Mouse (Mus musculus): ENCODE results near the gene Prl8a9. TPM values are rescaled to one million over a fixed set of nuclear protein-coding genes. Genes with fewer than 3 reads are reported as not detected.

The Prl8a9 gene
- not detected for polyA plus RNA-seq (2014; fragmentation: Illumina TruSeq; extraction: RNeasy Lipid Tissue Mini Kit (QIAGEN cat#74804); ENCODE audit: low read depth, low replicate concordance)

DNA sequence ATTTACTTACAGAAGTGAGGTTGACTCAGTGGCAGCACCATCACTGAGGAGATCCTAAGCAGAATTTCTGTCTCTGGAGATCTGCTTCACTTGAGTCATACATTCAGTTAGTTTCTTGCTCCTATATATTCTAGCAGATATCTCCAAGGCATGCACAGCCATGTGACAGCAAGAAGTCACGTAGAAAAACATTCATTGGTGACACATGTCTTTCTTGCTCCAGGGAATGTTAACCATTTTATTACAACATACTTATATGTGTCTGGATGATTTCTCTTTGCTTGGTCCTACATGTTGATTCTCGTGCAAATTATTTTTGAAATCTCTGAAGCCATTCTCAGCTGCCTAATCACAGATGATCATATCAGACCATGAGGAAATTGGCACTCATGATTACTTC lies at the start of gene Prl8a9:
Prl8a9 (minus strand) TSS at position 101 of the 400 bp plus-strand sequence.

DNA sequence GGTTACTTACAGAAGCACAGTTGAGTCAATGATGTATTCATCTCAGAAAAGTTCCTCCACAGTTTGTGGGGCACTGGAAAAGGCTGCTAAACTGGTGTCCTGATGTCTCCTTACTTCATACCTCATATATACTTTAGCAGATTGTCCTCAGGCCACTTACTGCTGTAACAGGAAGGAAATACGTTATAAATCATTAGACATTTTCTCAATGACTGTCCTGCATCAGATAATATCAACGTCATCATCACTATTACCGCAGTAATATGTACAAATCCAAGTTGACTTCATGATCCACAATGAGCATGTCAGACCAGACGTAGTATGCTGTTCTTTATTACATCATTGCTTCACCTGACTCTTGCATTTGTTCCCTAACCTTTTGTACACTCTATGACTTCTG lies 46.1 kb upstream of the Prl8a9 start, which contains the start of gene Prl7b1:
Prl7b1 (minus strand) TSS at position 101 of the 400 bp plus-strand sequence.

DNA sequence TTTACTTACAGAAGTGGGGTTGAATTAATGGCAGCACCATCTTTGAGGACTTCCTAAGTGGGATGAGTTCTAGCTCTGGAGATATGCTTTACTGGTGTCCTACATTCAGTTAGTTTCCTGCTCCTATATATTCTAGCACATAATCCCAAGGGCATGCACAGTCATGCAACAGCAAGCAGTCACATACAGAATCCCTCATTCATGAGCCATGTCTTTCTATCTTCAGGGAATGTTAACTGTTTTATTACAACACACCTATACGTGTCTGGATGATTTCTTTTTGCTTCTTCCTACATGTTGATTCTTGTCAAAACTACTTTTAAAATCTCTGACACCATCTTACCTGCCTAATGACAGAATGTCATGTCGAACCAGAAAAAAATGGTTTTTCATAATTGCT lies 17.7 kb upstream of the Prl8a9 start, which contains the start of gene Prl8a1:
Prl8a1 (minus strand) TSS at position 101 of the 400 bp plus-strand sequence.

DNA sequence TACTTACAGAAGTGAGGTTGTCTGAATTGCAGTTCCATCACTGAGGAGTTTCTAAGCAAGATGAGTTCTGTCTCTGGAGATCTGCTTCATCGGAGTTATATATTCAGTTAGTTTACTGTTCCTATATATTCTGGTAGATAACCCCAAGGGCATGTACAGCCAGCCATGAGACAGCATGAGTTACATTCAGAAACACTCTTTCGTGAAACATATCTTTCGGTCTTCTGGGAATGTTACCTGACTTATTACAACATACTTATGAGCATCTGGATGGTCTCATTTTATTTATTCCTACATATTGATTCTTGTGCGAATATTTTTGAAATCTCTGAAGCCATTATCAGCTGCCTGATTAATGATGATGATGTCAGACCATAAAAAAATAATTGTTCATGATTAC lies 51.3 kb downstream of the Prl8a9 start, which contains the start of gene Prl8a8:
Prl8a8 (minus strand) TSS at position 101 of the 400 bp plus-strand sequence.

Other genes with a start within 250 kb of the Prl8a9 start
- 43.7 TPM for gene Prl8a2, start 218.9 kb downstream of the Prl8a9 start, polyA plus RNA-seq (2014; fragmentation: Illumina TruSeq; extraction: RNeasy Lipid Tissue Mini Kit (QIAGEN cat#74804); ENCODE audit: low read depth, low replicate concordance)
- gene Prl2b1, start 173.8 kb downstream of the Prl8a9 start, polyA plus RNA-seq (2014; fragmentation: Illumina TruSeq; extraction: RNeasy Lipid Tissue Mini Kit (QIAGEN cat#74804); ENCODE audit: low read depth, low replicate concordance) = not detected
- gene Prl8a6, start 125.9 kb downstream of the Prl8a9 start, polyA plus RNA-seq (2014; fragmentation: Illumina TruSeq; extraction: RNeasy Lipid Tissue Mini Kit (QIAGEN cat#74804); ENCODE audit: low read depth, low replicate concordance) = not detected
- not detected for gene Prl8a8, start 51.4 kb downstream of the Prl8a9 start, polyA plus RNA-seq (2014; fragmentation: Illumina TruSeq; extraction: RNeasy Lipid Tissue Mini Kit (QIAGEN cat#74804); ENCODE audit: low read depth, low replicate concordance)
- not detected for gene Prl8a1, start 17.6 kb upstream of the Prl8a9 start, polyA plus RNA-seq (2014; fragmentation: Illumina TruSeq; extraction: RNeasy Lipid Tissue Mini Kit (QIAGEN cat#74804); ENCODE audit: low read depth, low replicate concordance)
- not detected for gene Prl7b1, start 46.0 kb upstream of the Prl8a9 start, polyA plus RNA-seq (2014; fragmentation: Illumina TruSeq; extraction: RNeasy Lipid Tissue Mini Kit (QIAGEN cat#74804); ENCODE audit: low read depth, low replicate concordance)
- gene Prl7a1, start 77.9 kb upstream of the Prl8a9 start, polyA plus RNA-seq (2014; fragmentation: Illumina TruSeq; extraction: RNeasy Lipid Tissue Mini Kit (QIAGEN cat#74804); ENCODE audit: low read depth, low replicate concordance) = not detected
- gene Prl7a2, start 103.4 kb upstream of the Prl8a9 start, polyA plus RNA-seq (2014; fragmentation: Illumina TruSeq; extraction: RNeasy Lipid Tissue Mini Kit (QIAGEN cat#74804); ENCODE audit: low read depth, low replicate concordance) = not detected
- gene Prl7d1, start 152.1 kb upstream of the Prl8a9 start, polyA plus RNA-seq (2014; fragmentation: Illumina TruSeq; extraction: RNeasy Lipid Tissue Mini Kit (QIAGEN cat#74804); ENCODE audit: low read depth, low replicate concordance) = not detected
- gene Prl7c1, start 216.2 kb upstream of the Prl8a9 start, polyA plus RNA-seq (2014; fragmentation: Illumina TruSeq; extraction: RNeasy Lipid Tissue Mini Kit (QIAGEN cat#74804); ENCODE audit: low read depth, low replicate concordance) = not detected
- gene Prl2a1, start 237.0 kb upstream of the Prl8a9 start, polyA plus RNA-seq (2014; fragmentation: Illumina TruSeq; extraction: RNeasy Lipid Tissue Mini Kit (QIAGEN cat#74804); ENCODE audit: low read depth, low replicate concordance) = not detected